Mouse (Mus musculus): ENCODE results near the gene Lamb3. TPM values are rescaled to one million over a fixed set of nuclear protein-coding genes. Genes with fewer than 3 reads are reported as not detected.
"Not testable (repeated sequence)": the region's sequence is repeated elsewhere in the genome, so short reads cannot be mapped to it uniquely, and the experiment has no call there.

Gene Lamb3
- polyA plus RNA-seq, 1 experiment: 10.3 TPM

- no peak for DNase-seq (ENCODE audit: low read depth)
Observed at GRCm38 (mm10) chr1:193279492-193279891, 72.0 kb downstream of the Lamb3 start.

- no peak for DNase-seq (ENCODE audit: low read depth)
Observed at GRCm38 (mm10) chr1:193281344-193281743, 73.8 kb downstream of the Lamb3 start.

GRCm38 (mm10) chr1:193284228-193284779, 76.8 kb downstream of the Lamb3 start:
- no peak for DNase-seq (ENCODE audit: low read depth)

- DNase-seq (ENCODE audit: low read depth): not testable (repeated sequence)
Observed at GRCm38 (mm10) chr1:193285766-193286325, 78.3 kb downstream of the Lamb3 start.

- no peak for DNase-seq (ENCODE audit: low read depth)
Observed at GRCm38 (mm10) chr1:193287578-193287977, 80.1 kb downstream of the Lamb3 start.

GRCm38 (mm10) chr1:193289076-193289475, 81.6 kb downstream of the Lamb3 start:
- no peak for DNase-seq (ENCODE audit: low read depth)

GRCm38 (mm10) chr1:193289914-193290313, 82.4 kb downstream of the Lamb3 start:
- no peak for DNase-seq (ENCODE audit: low read depth)

GRCm38 (mm10) chr1:193290686-193291085, 83.2 kb downstream of the Lamb3 start:
- DNase-seq (ENCODE audit: low read depth): no peak

- no peak for DNase-seq (ENCODE audit: low read depth)
Observed at GRCm38 (mm10) chr1:193293039-193293438, 85.5 kb downstream of the Lamb3 start.

- DNase-seq (ENCODE audit: low read depth): no peak
Observed at GRCm38 (mm10) chr1:193293926-193294325, 86.4 kb downstream of the Lamb3 start.

GRCm38 (mm10) chr1:193295920-193296319, 88.4 kb downstream of the Lamb3 start:
- DNase-seq (ENCODE audit: low read depth): no peak

- DNase-seq (ENCODE audit: low read depth): no peak
Observed at GRCm38 (mm10) chr1:193298141-193298765, 90.8 kb downstream of the Lamb3 start.

GRCm38 (mm10) chr1:193299995-193300394, 92.5 kb downstream of the Lamb3 start:
- DNase-seq (ENCODE audit: low read depth): no peak

- no peak for DNase-seq (ENCODE audit: low read depth)
Observed at GRCm38 (mm10) chr1:193301216-193302092, 94.0 kb downstream of the Lamb3 start.

GRCm38 (mm10) chr1:193302093-193302405, 94.5 kb downstream of the Lamb3 start:
- DNase-seq (ENCODE audit: low read depth): no peak

GRCm38 (mm10) chr1:193303096-193303495, 95.6 kb downstream of the Lamb3 start:
- no peak for DNase-seq (ENCODE audit: low read depth)

- no peak for DNase-seq (ENCODE audit: low read depth)
Observed at GRCm38 (mm10) chr1:193305386-193305785, 97.9 kb downstream of the Lamb3 start.

- no peak for DNase-seq (ENCODE audit: low read depth)
Observed at GRCm38 (mm10) chr1:193306832-193307231, 99.3 kb downstream of the Lamb3 start.

- DNase-seq (ENCODE audit: low read depth): no peak
Observed at GRCm38 (mm10) chr1:193309785-193310518, 102.5 kb downstream of the Lamb3 start.

GRCm38 (mm10) chr1:193310519-193311085, 103.1 kb downstream of the Lamb3 start:
- DNase-seq (ENCODE audit: low read depth): no peak

- no peak for DNase-seq (ENCODE audit: low read depth)
Observed at GRCm38 (mm10) chr1:193311596-193311995, 104.1 kb downstream of the Lamb3 start.
